Mouse (Mus musculus) ES-E14 (cell line): Measurements from ENCODE around the gene Otud7a.

Experiments
- CHD2 ChIP-seq: IDR thresholded peaks from 2 replicates; pipeline ENCODE4 v1.6.1; 2014; ENCODE audit warnings: mild to moderate bottlenecking, low read depth, low read length, inconsistent platforms
- HCFC1 ChIP-seq: IDR thresholded peaks from 2 replicates; pipeline ENCODE4 v1.6.1; 2012; ENCODE audit warnings: low read length, inconsistent platforms, borderline replicate concordance; ENCODE audit not compliant: insufficient read depth
- MAFK ChIP-seq: IDR thresholded peaks from 2 replicates; pipeline ENCODE4 v1.6.1; 2014; ENCODE audit warnings: mild to moderate bottlenecking, low read depth, low read length, inconsistent platforms; ENCODE audit not compliant: insufficient read depth
- ZC3H11A ChIP-seq: IDR thresholded peaks from 2 replicates; pipeline ENCODE4 v1.6.1; 2012; ENCODE audit warnings: low read depth, mild to moderate bottlenecking, inconsistent platforms, low read length, borderline replicate concordance
- ZNF384 ChIP-seq: IDR thresholded peaks from 2 replicates; pipeline ENCODE4 v1.6.1; 2012; ENCODE audit warnings: low read depth, low read length, inconsistent platforms

- TF ChIP-seq ZC3H11A: no peak
- TF ChIP-seq CHD2: no peak
- no peak for TF ChIP-seq HCFC1
- no peak for TF ChIP-seq ZNF384
- TF ChIP-seq MAFK: no peak
Measured at GRCm38 (mm10) chr7:63729605-63730004, 285.1 kb downstream of the Otud7a start.
